Mouse (Mus musculus): ENCODE results near the gene Ppp4r4.

- no peak for TF ChIP-seq POLR2A (IDR thresholded peaks at IDR 0.05; ENCODE audit: control insufficient read depth, extremely low read depth, insufficient read depth, low read length, poor library complexity)
- TF ChIP-seq CTCF (IDR thresholded peaks at IDR 0.05; ENCODE audit: borderline replicate concordance, control insufficient read depth, extremely low read depth, insufficient read depth, low read length, poor library complexity), result no peak
These were observed 68.3 kb downstream of the Ppp4r4 start for GRCm38 (mm10) chr12:103600364-103600763.

Data from thymus, adult 2 months (tissue).